Comparison of ENCODE assay signal across 15 mouse cellular contexts in the genomic region with DNA sequence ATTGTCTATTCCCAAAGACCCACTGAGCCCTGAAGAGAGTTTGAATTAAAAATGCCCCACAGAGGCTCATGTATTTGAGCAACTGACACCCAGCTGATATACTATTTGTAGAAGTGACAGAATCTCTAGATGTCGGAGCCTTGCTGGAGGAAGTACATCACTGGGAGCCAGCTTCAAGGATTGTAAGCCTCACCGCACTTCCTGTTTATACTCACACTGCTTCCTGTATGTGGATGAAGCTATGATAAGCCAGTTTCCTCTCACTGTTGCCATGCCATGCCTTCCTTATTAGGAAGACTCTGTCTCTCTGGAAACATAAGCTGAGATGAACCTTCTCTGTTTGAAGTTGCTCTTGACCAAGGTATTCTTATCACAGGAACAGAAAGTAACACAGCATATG.
A peak's percentile ranks its signal among the peaks of the same experiment; 100 is the strongest.
DNase-seq lines count a peak whose midpoint lies in the region; ATAC-seq and TF ChIP-seq lines count a peak whose summit lies in the region.
"Had no signal": no experiment of that assay in that cellular context is flagged by ENCODE, and none has a peak within 500 bp of the region (broad histone marks: within the 10 kb centered on the region; RNA-seq: fewer than 3 reads in every experiment).

No protein-coding gene starts in this region.

- no peak for TF ChIP-seq RAD21 in MEL (IDR thresholded peaks at IDR 0.05; ENCODE audit: low read depth, low read length)

- H3K36me3 ChIP-seq in MEL (ENCODE audit: control insufficient read depth in 1 of 2, insufficient read depth in 2 of 2, low read length in 2 of 2), result no peaks in the 10 kb centered on the region
- no peaks in the 10 kb centered on the region for H3K36me3 ChIP-seq in megakaryocyte, embryonic 14.5 days (replicated peaks; ENCODE audit: low read length)
- no peaks in the 10 kb centered on the region for H3K36me3 ChIP-seq in hindbrain, embryonic 16.5 days (ENCODE audit: control insufficient read depth, insufficient read depth, low read length)
- H3K36me3 ChIP-seq: heart, embryonic 13.5 days; intestine, embryonic 15.5 days; liver, embryonic 13.5 days; neural tube, embryonic 15.5 days had no signal

- no peaks in the 10 kb centered on the region for H3K4me1 ChIP-seq in MEL (ENCODE audit: control insufficient read depth in 1 of 2, insufficient read depth in 2 of 2, low read length in 2 of 2)
- H3K4me1 ChIP-seq in megakaryocyte, embryonic 14.5 days, result peaks cover 9% of the 10 kb centered on the region
- H3K4me1 ChIP-seq in hindbrain, embryonic 16.5 days (ENCODE audit: control insufficient read depth, insufficient read depth, low read depth, low read length), result no peaks in the 10 kb centered on the region
- H3K4me1 ChIP-seq: intestine, embryonic 15.5 days; liver, embryonic 13.5 days; neural tube, embryonic 15.5 days had no signal

- no peak overlapping the region for H3K4me2 ChIP-seq in hindbrain, embryonic 16.5 days (ENCODE audit: low read length)
- H3K4me2 ChIP-seq: heart, embryonic 13.5 days; intestine, embryonic 15.5 days; liver, embryonic 13.5 days; neural tube, embryonic 15.5 days had no signal

- no peak overlapping the region for H3K27ac ChIP-seq in MEL (ENCODE audit: control insufficient read depth, low read depth, low read length)
- H3K27ac ChIP-seq in hindbrain, embryonic 16.5 days (ENCODE audit: low read depth, low read length), result no peak overlapping the region
- H3K27ac ChIP-seq: heart, embryonic 13.5 days; intestine, embryonic 15.5 days; liver, embryonic 13.5 days; neural tube, embryonic 15.5 days had no signal

- DNase-seq in kidney, adult 9 months, result peak; percentile 22
- no peak for DNase-seq in kidney, adult 18-20 months
- peak; percentile 1 for DNase-seq in MEL (ENCODE audit: low read depth, low spot score)
- DNase-seq in ovary, postnatal 10 days (ENCODE audit: low spot score), result no peak
- DNase-seq: adrenal gland, postnatal 36 days; cerebellum, postnatal 10 days; liver, embryonic 13.5 days had no signal

- no peak overlapping the region for H3K4me3 ChIP-seq in MEL (ENCODE audit: control insufficient read depth in 1 of 2, insufficient read depth in 1 of 2, low read depth in 2 of 2, low read length in 2 of 2)
- H3K4me3 ChIP-seq in megakaryocyte, embryonic 14.5 days (replicated peaks), result peak overlapping the region; percentile 20
- H3K4me3 ChIP-seq in hindbrain, embryonic 16.5 days (ENCODE audit: low read length), result no peak overlapping the region
- H3K4me3 ChIP-seq: heart, embryonic 13.5 days; intestine, embryonic 15.5 days; liver, embryonic 13.5 days; neural tube, embryonic 15.5 days had no signal

- no peak overlapping the region for H3K9ac ChIP-seq in MEL (ENCODE audit: control insufficient read depth, low read depth, low read length, poor library complexity, severe bottlenecking)
- H3K9ac ChIP-seq in hindbrain, embryonic 16.5 days (ENCODE audit: low read depth, low read length), result no peak overlapping the region
- H3K9ac ChIP-seq: heart, embryonic 13.5 days; intestine, embryonic 15.5 days; liver, embryonic 13.5 days; neural tube, embryonic 15.5 days had no signal

- ATAC-seq in hematopoietic stem cell, adult 5-6 weeks (replicated peaks in 1 of 2; ENCODE audit: insufficient read depth in 1 of 2, low FRiP score in 2 of 2, low TSS enrichment in 1 of 2, low read depth in 1 of 2, poor library complexity in 2 of 2, severe bottlenecking in 2 of 2), result peak; percentile 27 to 56
- ATAC-seq in hindbrain, embryonic 16.5 days, result no peak
- ATAC-seq: activated CD4-positive, CD25-positive, alpha-beta regulatory T cell, adult 4 months; forebrain, embryonic 16.5 days; intestine, embryonic 15.5 days had no signal

- H3K9me3 ChIP-seq in MEL (replicated peaks; ENCODE audit: insufficient read depth, low read length), result no peaks in the 10 kb centered on the region
- peaks cover 23% of the 10 kb centered on the region for H3K9me3 ChIP-seq in megakaryocyte, embryonic 14.5 days
- H3K9me3 ChIP-seq in hindbrain, embryonic 16.5 days (ENCODE audit: control insufficient read depth, low read length), result no peaks in the 10 kb centered on the region
- H3K9me3 ChIP-seq: heart, embryonic 13.5 days; intestine, embryonic 15.5 days; liver, embryonic 13.5 days; neural tube, embryonic 15.5 days had no signal

- TF ChIP-seq CTCF in MEL (IDR thresholded peaks at IDR 0.05 in 2 of 3, conservative IDR thresholded peaks at IDR 0.05 in 1 of 3; ENCODE audit: control insufficient read depth in 1 of 3, insufficient read depth in 1 of 3, low read depth in 2 of 3, low read length in 3 of 3, poor library complexity in 1 of 3, severe bottlenecking in 1 of 3), result no peak

- 83% methylated on average over 2 of the region's 2 CpGs for WGBS in hindbrain, embryonic 16.5 days

- TF ChIP-seq EP300 in MEL (IDR thresholded peaks at IDR 0.05; ENCODE audit: low read depth in 1 of 2, low read length in 2 of 2), result no peak

- TF ChIP-seq POLR2A in MEL (IDR thresholded peaks at IDR 0.05; ENCODE audit: control insufficient read depth in 1 of 2, insufficient read depth in 1 of 2, low read depth in 1 of 2, low read length in 2 of 2, poor library complexity in 1 of 2), result no peak

- H3K27me3 ChIP-seq in MEL (ENCODE audit: control insufficient read depth in 1 of 2, insufficient read depth in 2 of 2, low read length in 2 of 2), result no peaks in the 10 kb centered on the region
- no peaks in the 10 kb centered on the region for H3K27me3 ChIP-seq in megakaryocyte, embryonic 14.5 days (replicated peaks)
- H3K27me3 ChIP-seq in hindbrain, embryonic 16.5 days (replicated peaks; ENCODE audit: control insufficient read depth, insufficient read depth, low read length), result no peaks in the 10 kb centered on the region
- H3K27me3 ChIP-seq: heart, embryonic 13.5 days; intestine, embryonic 15.5 days; liver, embryonic 13.5 days; neural tube, embryonic 15.5 days had no signal

- no peaks in the 10 kb centered on the region for H3K79me2 ChIP-seq in MEL (ENCODE audit: control insufficient read depth, insufficient read depth, low read length, poor library complexity)

TF ChIP-seq in MEL, 35 proteins besides CTCF, POLR2A, EP300 and RAD21:
- TF ChIP-seq ZNF384 (IDR thresholded peaks at IDR 0.05; ENCODE audit: low read depth, low read length) (no peak), GABPA (IDR thresholded peaks at IDR 0.05; ENCODE audit: low read depth, low read length) (no peak), POLR2AphosphoS5 (IDR thresholded peaks at IDR 0.05; ENCODE audit: borderline replicate concordance, low read depth, low read length) (no peak), ZC3H11A (IDR thresholded peaks at IDR 0.05; ENCODE audit: low read depth, low read length) (no peak), MYC (IDR thresholded peaks at IDR 0.05; ENCODE audit: low read depth, low read length) (no peak), USF1 (IDR thresholded peaks at IDR 0.05; ENCODE audit: low read depth, low read length) (no peak), CHD1 (IDR thresholded peaks at IDR 0.05; ENCODE audit: low read depth, low read length) (no peak), CHD2 (IDR thresholded peaks at IDR 0.05; ENCODE audit: low read length) (no peak), NELFE (IDR thresholded peaks at IDR 0.05; ENCODE audit: low read depth, low read length) (no peak), ELF1 (IDR thresholded peaks at IDR 0.05; ENCODE audit: low read depth, low read length) (no peak), TCF12 (IDR thresholded peaks at IDR 0.05; ENCODE audit: low read depth, low read length) (no peak), E2F4 (IDR thresholded peaks at IDR 0.05; ENCODE audit: borderline replicate concordance, low read depth, low read length) (no peak), TBP (IDR thresholded peaks at IDR 0.05; ENCODE audit: low read depth, low read length) (no peak), JUND (IDR thresholded peaks at IDR 0.05; ENCODE audit: low read depth, low read length) (no peak), MAX (IDR thresholded peaks at IDR 0.05; ENCODE audit: low read length) (no peak)

Comparison
In these comparisons a context has a peak if more than half of its experiments do, and no peak if none do; other contexts are left out.
1. DNase-seq: peak in kidney, adult 9 months (single experiment) and MEL (single experiment); none in kidney, adult 18-20 months (single experiment) and ovary, postnatal 10 days (single experiment).